Mouse (Mus musculus): ENCODE results near the gene Prkg1.

DNA sequence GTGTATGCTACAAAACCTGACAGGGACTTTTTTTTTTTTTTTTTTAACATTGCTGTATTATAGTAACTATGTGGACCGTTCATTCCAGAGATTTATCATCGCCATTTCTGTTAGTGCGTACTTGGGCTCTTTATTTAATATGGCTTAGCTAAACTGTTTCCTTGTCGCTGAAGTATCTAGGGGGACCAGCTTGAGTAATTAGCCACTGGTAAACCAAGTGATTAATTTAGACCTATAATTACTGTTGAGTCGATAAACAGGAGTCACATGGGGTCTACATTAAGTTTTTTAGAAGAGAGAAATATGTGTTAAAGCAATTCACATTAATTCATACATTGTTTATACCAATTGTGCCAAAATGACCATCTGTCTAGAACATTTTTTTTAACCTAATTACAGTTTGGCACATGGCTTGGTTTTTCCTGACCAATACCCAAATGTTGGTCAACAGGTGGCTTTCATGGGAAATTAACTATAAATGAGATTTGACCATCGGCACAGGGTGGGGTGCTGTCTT is 605.8 kb downstream of the Prkg1 start:
- TF ChIP-seq POLR2AphosphoS5 (IDR thresholded peaks at IDR 0.05; ENCODE audit: insufficient replicate concordance, low read depth, low read length) (no peak), CTCF (IDR thresholded peaks at IDR 0.05; ENCODE audit: low read depth, low read length) (no peak), GATA1 (IDR thresholded peaks at IDR 0.05; ENCODE audit: borderline replicate concordance, low read length) (no peak), TAL1 (conservative IDR thresholded peaks at IDR 0.05; ENCODE audit: low read depth, low read length) (no peak), GATA2 (IDR thresholded peaks at IDR 0.05; ENCODE audit: borderline replicate concordance, low read depth, low read length) (no peak)
